Mouse (Mus musculus): ENCODE measurements around the gene Prkacb. TPM values are rescaled to one million over a fixed set of nuclear protein-coding genes. Genes with fewer than 3 reads are reported as not detected.

The Prkacb gene
- total RNA-seq, 4 experiments from 2014 or later = 234 to 268 (median 254) TPM

Other genes starting within 250 kb of the Prkacb start
- gene Uox, start 242.6 kb downstream of the Prkacb start, total RNA-seq (2022) = under 1 TPM; 0.13 to 0.89 (median 0.24) TPM
- not detected for gene Dnase2b, start 197.4 kb downstream of the Prkacb start, total RNA-seq (2022)
- under 1 TPM in 1 of 4 experiments, not detected in 3; 0.22 TPM for gene 4930503B20Rik, start 161.7 kb downstream of the Prkacb start, total RNA-seq (2022)
- under 1 TPM in 2 of 4 experiments, not detected in 2; 0.45 to 0.63 TPM for gene Samd13, start 127.4 kb downstream of the Prkacb start, total RNA-seq (2022)
- gene Ttll7, start 39.4 kb upstream of the Prkacb start, total RNA-seq (2022) = 100 to 1,000 TPM; 137 to 145 (median 139) TPM